Mouse (Mus musculus): Measurements from ENCODE around the gene Gpr161.

DNA sequence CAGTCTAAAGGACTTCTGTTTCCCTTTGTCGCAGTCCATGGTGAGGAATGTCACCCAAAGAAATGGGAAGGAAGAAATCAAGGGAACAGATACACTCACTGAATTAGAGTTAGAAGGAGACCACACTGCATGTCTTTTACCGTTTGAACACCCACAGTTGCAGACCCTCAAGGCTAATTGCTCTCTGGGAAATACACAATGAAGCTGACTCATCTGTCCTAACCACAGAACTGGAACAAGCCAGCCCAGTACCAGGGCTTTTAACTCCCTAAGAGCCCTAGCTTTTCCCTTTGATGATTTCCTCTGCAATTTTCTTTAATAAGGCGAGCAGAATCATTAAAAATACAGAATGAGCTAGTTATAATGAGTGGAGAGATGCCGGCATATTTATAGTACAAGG is 48.9 kb downstream of the Gpr161 start:
- no peak for TF ChIP-seq CTCF (conservative IDR thresholded peaks at IDR 0.05; ENCODE audit: insufficient read depth, insufficient read length, low read depth, low read length)
- no peak for TF ChIP-seq POLR2A (IDR thresholded peaks at IDR 0.05; ENCODE audit: low read depth, low read length)
